In genomic region chr11:96265954-96266353, GRCm38 (mm10) we compare ENCODE assay signal across 15 mouse cellular contexts. TPM values are rescaled to one million over a fixed set of nuclear protein-coding genes. Genes with fewer than 3 reads are reported as not detected.
DNase-seq lines count a peak whose midpoint lies in the region; ATAC-seq lines count a peak whose summit lies in the region.
"Had no signal": no experiment of that assay in that cellular context is flagged by ENCODE, and none has a peak within 500 bp of the region (broad histone marks: within the 10 kb centered on the region; RNA-seq: fewer than 3 reads in every experiment).

No protein-coding gene starts in this region.

- peaks cover 99% of the 10 kb centered on the region for H3K27me3 ChIP-seq in limb, embryonic 13.5 days

- no peak overlapping the region for H3K4me2 ChIP-seq in limb, embryonic 13.5 days (replicated peaks)
- H3K4me2 ChIP-seq: embryonic facial prominence, embryonic 13.5 days had no signal

- no peak overlapping the region for H3K27ac ChIP-seq in limb, embryonic 13.5 days
- H3K27ac ChIP-seq: embryonic facial prominence, embryonic 13.5 days had no signal

- 13% methylated on average over 7 of the region's 7 CpGs for WGBS in limb, embryonic 13.5 days

- DNase-seq in adrenal gland, adult 2 months, result peak; percentile 87
- DNase-seq in adrenal gland, postnatal 10 days, result peak; percentile 87
- DNase-seq in kidney, adult 8-10 months, result peak; percentile 84 to 92
- DNase-seq in gastrocnemius, adult 8-10 months (ENCODE audit: low spot score in 2 of 2), result no peak
- no peak for DNase-seq in right cerebral cortex, adult 2 months (ENCODE audit: low spot score in 2 of 2)
- DNase-seq in layer of hippocampus, adult 18-20 months (ENCODE audit: low spot score in 2 of 2), result no peak
- DNase-seq: heart, adult 18-20 months; liver; lung, postnatal 36 days; right cerebral cortex, postnatal 25 days had no signal

- no peaks in the 10 kb centered on the region for H3K9me3 ChIP-seq in limb, embryonic 13.5 days
- H3K9me3 ChIP-seq: embryonic facial prominence, embryonic 13.5 days had no signal

- peak; percentile 19; the same call in 1 of the 2 replicates for ATAC-seq in limb, embryonic 13.5 days (ENCODE audit: low FRiP score, low read depth)
- ATAC-seq: forebrain, embryonic 16.5 days had no signal

- H3K9ac ChIP-seq in limb, embryonic 13.5 days, result no peak overlapping the region
- H3K9ac ChIP-seq: embryonic facial prominence, embryonic 13.5 days had no signal

- H3K4me1 ChIP-seq in limb, embryonic 13.5 days, result peaks cover 19% of the 10 kb centered on the region
- H3K4me1 ChIP-seq: embryonic facial prominence, embryonic 13.5 days had no signal

- no peaks in the 10 kb centered on the region for H3K36me3 ChIP-seq in limb, embryonic 13.5 days
- H3K36me3 ChIP-seq: embryonic facial prominence, embryonic 13.5 days had no signal

- no peak overlapping the region for H3K4me3 ChIP-seq in limb, embryonic 13.5 days
- H3K4me3 ChIP-seq: embryonic facial prominence, embryonic 13.5 days had no signal

RNA-seq across cellular contexts. Expression of gene Hoxb9, which starts 5.3 kb away (rescaled TPM):
- total RNA-seq in adrenal gland, adult 2 months (2021), result 100 to 1,000 TPM; 183 to 377 TPM
- polyA plus RNA-seq in adrenal gland, adult 2 months (2012; rRNA removed), result 156 and 180 TPM in 2 replicates
- total RNA-seq in adrenal gland, postnatal 10 days (2021), result 10 to 100 TPM; 55.7 to 73.6 TPM
- polyA plus RNA-seq in limb, embryonic 13.5 days (2015; fragmentation: Nextera tagmentation; extraction: Ambion mirVana), result 1.1 and 1.3 TPM in 2 replicates
- under 1 TPM in 3 of 4 experiments, not detected in 1; 0.12 to 0.24 (median 0.19) TPM for total RNA-seq in gastrocnemius, adult 8-10 months (2022)
- total RNA-seq in layer of hippocampus, adult 18-20 months (2021), result not detected
- total RNA-seq: heart, adult 18-20 months; layer of hippocampus, postnatal 10 days had no signal
- polyA plus RNA-seq: forebrain, embryonic 16.5 days had no signal

RNA-seq across cellular contexts. Expression of gene Hoxb8, which starts 15.8 kb away (rescaled TPM):
- total RNA-seq in adrenal gland, adult 2 months (2021), result 10 to 100 TPM; 67.3 to 93.9 TPM
- polyA plus RNA-seq in adrenal gland, adult 2 months (2012; rRNA removed), result 357 and 428 TPM in 2 replicates
- total RNA-seq in adrenal gland, postnatal 10 days (2021), result 10 to 100 TPM; 38.5 to 44.0 TPM
- polyA plus RNA-seq in limb, embryonic 13.5 days (2015; fragmentation: Nextera tagmentation; extraction: Ambion mirVana), result 0.17 and 0.32 TPM in 2 replicates
- total RNA-seq in gastrocnemius, adult 8-10 months (2022), result under 1 TPM in 2 of 4 experiments, not detected in 2; 0.11 to 0.19 TPM
- not detected for total RNA-seq in layer of hippocampus, adult 18-20 months (2021)
- total RNA-seq: heart, adult 18-20 months; hematopoietic stem cell, adult 5-6 weeks; layer of hippocampus, postnatal 10 days had no signal
- polyA plus RNA-seq: forebrain, embryonic 16.5 days had no signal

RNA-seq across cellular contexts. Expression of gene Hoxb7, which starts 20.5 kb away (rescaled TPM):
- total RNA-seq in adrenal gland, adult 2 months (2021), result 10 to 100 TPM; 46.4 to 46.7 TPM
- 48.8 and 55.9 TPM in 2 replicates for polyA plus RNA-seq in adrenal gland, adult 2 months (2012; rRNA removed)
- 10 to 100 TPM; 27.3 to 27.7 TPM for total RNA-seq in adrenal gland, postnatal 10 days (2021)
- polyA plus RNA-seq in limb, embryonic 13.5 days (2015; fragmentation: Nextera tagmentation; extraction: Ambion mirVana), result 2.0 and 2.2 TPM in 2 replicates
- 1 to 10 TPM in 1 of 4 experiments, under 1 TPM in 2, not detected in 1; 0.52 to 1.0 (median 0.94) TPM for total RNA-seq in gastrocnemius, adult 8-10 months (2022)
- total RNA-seq in layer of hippocampus, adult 18-20 months (2021), result not detected
- total RNA-seq: heart, adult 18-20 months; hematopoietic stem cell, adult 5-6 weeks; layer of hippocampus, postnatal 10 days had no signal
- polyA plus RNA-seq: forebrain, embryonic 16.5 days had no signal

RNA-seq across cellular contexts. Expression of gene Hoxb6, which starts 26.3 kb away (rescaled TPM):
- 10 to 100 TPM; 33.0 to 72.2 TPM for total RNA-seq in adrenal gland, adult 2 months (2021)
- polyA plus RNA-seq in adrenal gland, adult 2 months (2012; rRNA removed), result 201 and 210 TPM in 2 replicates
- 10 to 100 TPM; 23.6 to 29.8 TPM for total RNA-seq in adrenal gland, postnatal 10 days (2021)
- 0.59 and 1.4 TPM in 2 replicates for polyA plus RNA-seq in limb, embryonic 13.5 days (2015; fragmentation: Nextera tagmentation; extraction: Ambion mirVana)
- under 1 TPM in 3 of 4 experiments, not detected in 1; 0.29 to 0.77 (median 0.31) TPM for total RNA-seq in gastrocnemius, adult 8-10 months (2022)
- not detected for total RNA-seq in layer of hippocampus, adult 18-20 months (2021)
- total RNA-seq: heart, adult 18-20 months; layer of hippocampus, postnatal 10 days had no signal
- polyA plus RNA-seq: forebrain, embryonic 16.5 days had no signal

RNA-seq across cellular contexts. Expression of gene Hoxb5, which starts 37.2 kb away (rescaled TPM):
- 10 to 100 TPM; 15.2 to 31.6 TPM for total RNA-seq in adrenal gland, adult 2 months (2021)
- polyA plus RNA-seq in adrenal gland, adult 2 months (2012; rRNA removed), result 43.4 and 45.6 TPM in 2 replicates
- 10 to 100 TPM; 12.1 to 17.1 TPM for total RNA-seq in adrenal gland, postnatal 10 days (2021)
- 0.97 and 1.5 TPM in 2 replicates for polyA plus RNA-seq in limb, embryonic 13.5 days (2015; fragmentation: Nextera tagmentation; extraction: Ambion mirVana)
- total RNA-seq in gastrocnemius, adult 8-10 months (2022), result under 1 TPM; 0.29 to 0.49 (median 0.37) TPM
- total RNA-seq in layer of hippocampus, adult 18-20 months (2021), result not detected
- total RNA-seq: layer of hippocampus, postnatal 10 days had no signal
- polyA plus RNA-seq: forebrain, embryonic 16.5 days had no signal

Comparison
In these comparisons a context has a peak if more than half of its experiments do, and no peak if none do; other contexts are left out.
1. DNase-seq: peak in adrenal gland, adult 2 months (single experiment), adrenal gland, postnatal 10 days (single experiment) and kidney, adult 8-10 months (2 of 2); none in gastrocnemius, adult 8-10 months (0 of 2), right cerebral cortex, adult 2 months (0 of 2) and layer of hippocampus, adult 18-20 months (0 of 2).
2. RNA of gene Hoxb9, which starts 5.3 kb away (total RNA-seq): 183 to 377 TPM in adrenal gland, adult 2 months and 55.7 to 73.6 TPM in adrenal gland, postnatal 10 days; 0.12 to 0.24 TPM in gastrocnemius, adult 8-10 months and not detected in layer of hippocampus, adult 18-20 months; every median in the first group is over 10 times any median in the second.
3. RNA of gene Hoxb8, which starts 15.8 kb away (total RNA-seq): 67.3 to 93.9 TPM in adrenal gland, adult 2 months and 38.5 to 44.0 TPM in adrenal gland, postnatal 10 days; 0.11 to 0.19 TPM in gastrocnemius, adult 8-10 months and not detected in layer of hippocampus, adult 18-20 months; every median in the first group is over 10 times any median in the second.
4. RNA of gene Hoxb7, which starts 20.5 kb away (total RNA-seq): 46.4 to 46.7 TPM in adrenal gland, adult 2 months and 27.3 to 27.7 TPM in adrenal gland, postnatal 10 days; 0.52 to 1.0 TPM in gastrocnemius, adult 8-10 months and not detected in layer of hippocampus, adult 18-20 months; every median in the first group is over 10 times any median in the second.